Mouse (Mus musculus): ENCODE measurements around the gene Dglucy. TPM values are rescaled to one million over a fixed set of nuclear protein-coding genes. Genes with fewer than 3 reads are reported as not detected.

Dglucy gene
- polyA plus RNA-seq, 1 experiment from 2014 or later: 2.6 TPM

GRCm38 (mm10) chr12:100841211-100841792 is 62.4 kb downstream of the Dglucy start:
- Histone ChIP-seq H3K27ac (ENCODE audit: low read length) (no peak overlapping the region), H3K27me3 (ENCODE audit: control insufficient read depth, insufficient read depth, low read length) (no peaks in the 10 kb centered on the region), H3K36me3 (ENCODE audit: control insufficient read depth, insufficient read depth, low read length) (no peaks in the 10 kb centered on the region), H3K4me2 (replicated peaks; ENCODE audit: low read depth, low read length) (no peak overlapping the region), H3K9ac (replicated peaks; ENCODE audit: low read depth, low read length) (no peak overlapping the region), H3K9me3 (ENCODE audit: control insufficient read depth, low read depth, low read length) (no peaks in the 10 kb centered on the region), H3K4me1 (ENCODE audit: control insufficient read depth, insufficient read depth, low read length) (no peaks in the 10 kb centered on the region), H3K4me3 (ENCODE audit: low read depth, low read length) (no peak overlapping the region)
- peak; percentile 57; the same call in 1 of the 2 replicates for ATAC-seq (ENCODE audit: insufficient number of reproducible peaks, insufficient read depth, low FRiP score, low read depth)
- 18% methylated on average over 3 of the region's 3 CpGs for WGBS

DNA sequence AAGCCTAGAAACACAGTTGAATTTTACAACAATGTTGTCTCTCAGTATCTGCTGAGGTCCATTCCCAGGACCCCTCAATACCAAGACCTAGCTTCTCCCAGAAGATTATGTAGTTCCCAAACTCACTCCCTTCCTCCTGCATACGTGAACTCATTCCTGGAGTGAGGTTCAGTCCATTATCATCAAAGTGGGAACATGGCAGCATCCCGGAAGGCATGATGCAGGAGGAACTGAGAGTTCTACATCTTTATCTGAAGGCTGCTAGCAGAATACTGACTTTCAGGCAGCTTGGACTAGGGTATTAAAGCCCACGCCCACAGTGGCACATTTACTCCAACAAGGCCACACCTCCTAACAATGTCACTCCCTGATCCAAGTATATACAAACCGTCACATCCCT is 64.3 kb downstream of the Dglucy start:
- no peak overlapping the region for H3K27ac ChIP-seq (ENCODE audit: low read length)
- H3K9ac ChIP-seq (replicated peaks; ENCODE audit: low read depth, low read length): no peak overlapping the region

GRCm38 (mm10) chr12:100844546-100844945 is 65.7 kb downstream of the Dglucy start:
- no peaks in the 10 kb centered on the region for H3K4me1 ChIP-seq (ENCODE audit: control insufficient read depth, insufficient read depth, low read length)
- H3K4me3 ChIP-seq (ENCODE audit: low read depth, low read length): no peak overlapping the region
- no peaks in the 10 kb centered on the region for H3K9me3 ChIP-seq (ENCODE audit: control insufficient read depth, low read depth, low read length)
- H3K9ac ChIP-seq (replicated peaks; ENCODE audit: low read depth, low read length): no peak overlapping the region
- ATAC-seq (ENCODE audit: insufficient number of reproducible peaks, insufficient read depth, low FRiP score, low read depth): no peak
- no peak overlapping the region for H3K27ac ChIP-seq (ENCODE audit: low read length)
- H3K4me2 ChIP-seq (replicated peaks; ENCODE audit: low read depth, low read length): no peak overlapping the region
- no peaks in the 10 kb centered on the region for H3K36me3 ChIP-seq (ENCODE audit: control insufficient read depth, insufficient read depth, low read length)
- WGBS: 79% methylated on average over 7 of the region's 7 CpGs
- no peaks in the 10 kb centered on the region for H3K27me3 ChIP-seq (ENCODE audit: control insufficient read depth, insufficient read depth, low read length)

More for the DNA sequence above, 64.3 kb downstream of the Dglucy start:
- ATAC-seq (ENCODE audit: insufficient number of reproducible peaks, insufficient read depth, low FRiP score, low read depth): no peak
- H3K9me3 ChIP-seq (ENCODE audit: control insufficient read depth, low read depth, low read length): no peaks in the 10 kb centered on the region
- 61% methylated on average over 4 of the region's 4 CpGs for WGBS
- no peaks in the 10 kb centered on the region for H3K4me1 ChIP-seq (ENCODE audit: control insufficient read depth, insufficient read depth, low read length)
- no peak overlapping the region for H3K4me3 ChIP-seq (ENCODE audit: low read depth, low read length)
- H3K36me3 ChIP-seq (ENCODE audit: control insufficient read depth, insufficient read depth, low read length): no peaks in the 10 kb centered on the region
- H3K27me3 ChIP-seq (ENCODE audit: control insufficient read depth, insufficient read depth, low read length): no peaks in the 10 kb centered on the region
- no peak overlapping the region for H3K4me2 ChIP-seq (replicated peaks; ENCODE audit: low read depth, low read length)

DNA sequence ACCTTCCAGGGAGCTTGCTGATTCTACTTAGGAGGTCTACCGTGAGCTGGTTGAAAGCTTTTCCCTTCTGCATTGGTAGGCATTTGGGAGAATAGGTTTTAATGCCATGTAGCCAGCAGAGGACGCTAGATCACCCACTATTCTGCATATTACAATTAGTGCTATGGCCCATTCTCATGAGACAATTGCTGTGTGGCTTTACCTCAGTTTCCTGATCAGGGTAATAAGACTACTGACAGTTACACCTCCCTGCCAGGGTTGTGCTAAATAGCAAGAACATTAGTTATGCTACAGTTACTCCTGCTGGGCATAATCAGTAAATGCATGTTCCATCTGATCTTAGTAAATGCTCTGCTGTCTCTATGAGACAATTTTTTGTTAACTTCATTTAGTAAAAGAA is 67.0 kb downstream of the Dglucy start:
- Histone ChIP-seq H3K9me3 (ENCODE audit: control insufficient read depth, low read depth, low read length) (no peaks in the 10 kb centered on the region), H3K27ac (ENCODE audit: low read length) (no peak overlapping the region), H3K36me3 (ENCODE audit: control insufficient read depth, insufficient read depth, low read length) (no peaks in the 10 kb centered on the region), H3K4me3 (ENCODE audit: low read depth, low read length) (no peak overlapping the region), H3K4me2 (replicated peaks; ENCODE audit: low read depth, low read length) (no peak overlapping the region), H3K9ac (replicated peaks; ENCODE audit: low read depth, low read length) (no peak overlapping the region), H3K4me1 (ENCODE audit: control insufficient read depth, insufficient read depth, low read length) (no peaks in the 10 kb centered on the region), H3K27me3 (ENCODE audit: control insufficient read depth, insufficient read depth, low read length) (no peaks in the 10 kb centered on the region)
- ATAC-seq (ENCODE audit: insufficient number of reproducible peaks, insufficient read depth, low FRiP score, low read depth): no peak
- WGBS: 36% methylated on average over 2 of the region's 2 CpGs

DNA sequence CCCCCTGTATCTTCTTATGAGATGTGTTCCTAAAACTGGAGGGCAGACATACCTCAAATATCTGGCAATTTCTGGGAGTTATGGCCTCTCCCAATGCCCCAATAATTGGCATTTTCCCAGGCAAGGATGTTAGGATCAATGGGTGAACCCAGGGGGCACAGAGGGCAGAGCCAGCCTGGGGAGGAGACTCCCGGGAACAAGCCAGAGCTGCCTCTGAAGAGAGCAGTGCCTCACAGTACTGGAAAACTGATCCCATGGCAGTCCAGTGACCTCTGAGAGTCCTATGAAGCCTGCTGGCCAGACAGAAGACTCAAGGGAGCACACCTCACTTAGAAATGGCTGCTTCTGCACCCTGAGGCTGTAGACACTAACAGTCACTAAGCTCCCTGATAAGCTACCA is 67.7 kb downstream of the Dglucy start:
- no peaks in the 10 kb centered on the region for H3K27me3 ChIP-seq (ENCODE audit: control insufficient read depth, insufficient read depth, low read length)
- no peak overlapping the region for H3K9ac ChIP-seq (replicated peaks; ENCODE audit: low read depth, low read length)
- H3K4me2 ChIP-seq (replicated peaks; ENCODE audit: low read depth, low read length): no peak overlapping the region
- WGBS: 36% methylated on average over 1 of the region's 1 CpGs
- no peaks in the 10 kb centered on the region for H3K36me3 ChIP-seq (ENCODE audit: control insufficient read depth, insufficient read depth, low read length)
- no peaks in the 10 kb centered on the region for H3K9me3 ChIP-seq (ENCODE audit: control insufficient read depth, low read depth, low read length)
- no peak for ATAC-seq (ENCODE audit: insufficient number of reproducible peaks, insufficient read depth, low FRiP score, low read depth)
- H3K27ac ChIP-seq (ENCODE audit: low read length): no peak overlapping the region
- H3K4me3 ChIP-seq (ENCODE audit: low read depth, low read length): no peak overlapping the region
- H3K4me1 ChIP-seq (ENCODE audit: control insufficient read depth, insufficient read depth, low read length): no peaks in the 10 kb centered on the region

GRCm38 (mm10) chr12:100847437-100848080 is 68.7 kb downstream of the Dglucy start:
- WGBS: 36% methylated on average over 11 of the region's 11 CpGs
- H3K4me1 ChIP-seq (ENCODE audit: control insufficient read depth, insufficient read depth, low read length): no peaks in the 10 kb centered on the region
- H3K27ac ChIP-seq (ENCODE audit: low read length): no peak overlapping the region
- no peak overlapping the region for H3K4me2 ChIP-seq (replicated peaks; ENCODE audit: low read depth, low read length)
- H3K27me3 ChIP-seq (ENCODE audit: control insufficient read depth, insufficient read depth, low read length): no peaks in the 10 kb centered on the region
- no peak for ATAC-seq (ENCODE audit: insufficient number of reproducible peaks, insufficient read depth, low FRiP score, low read depth)
- no peaks in the 10 kb centered on the region for H3K36me3 ChIP-seq (ENCODE audit: control insufficient read depth, insufficient read depth, low read length)
- no peak overlapping the region for H3K9ac ChIP-seq (replicated peaks; ENCODE audit: low read depth, low read length)
- H3K4me3 ChIP-seq (ENCODE audit: low read depth, low read length): no peak overlapping the region
- no peaks in the 10 kb centered on the region for H3K9me3 ChIP-seq (ENCODE audit: control insufficient read depth, low read depth, low read length)

DNA sequence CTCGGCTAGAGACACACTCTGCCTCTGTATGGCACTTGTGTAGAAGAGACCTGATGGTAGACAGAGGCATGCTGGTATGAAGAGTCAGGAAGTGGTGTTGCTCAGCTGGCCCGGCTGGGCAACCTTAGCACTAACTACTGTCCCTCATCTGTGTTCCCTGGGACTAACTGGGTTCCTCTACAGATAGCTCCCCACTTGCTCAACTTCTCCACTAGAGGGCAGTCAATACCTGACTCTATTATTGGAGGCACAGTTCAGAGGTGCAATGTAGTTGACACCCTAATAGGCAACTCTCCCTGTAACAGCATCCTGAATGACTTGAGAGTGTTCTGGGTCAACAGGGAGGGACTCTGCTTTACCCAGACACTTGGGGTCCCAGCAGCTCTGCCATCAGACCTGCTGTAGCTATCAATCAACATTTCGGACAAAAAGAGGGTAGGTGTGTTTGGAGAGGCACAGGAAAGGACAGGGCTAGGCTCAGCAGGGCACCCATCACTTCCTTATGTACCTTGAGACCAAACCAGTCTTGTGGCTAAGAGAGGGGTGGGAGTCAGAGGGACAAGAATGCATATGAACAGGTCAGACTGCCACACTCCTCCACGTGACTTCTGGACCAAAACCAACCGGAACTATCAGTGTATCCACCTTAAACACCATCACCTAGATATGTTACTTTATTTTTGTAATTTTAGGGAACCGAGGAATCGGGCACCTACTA is 70.7 kb downstream of the Dglucy start:
- Histone ChIP-seq H3K27me3 (ENCODE audit: control insufficient read depth, insufficient read depth, low read length) (no peaks in the 10 kb centered on the region), H3K9ac (replicated peaks; ENCODE audit: low read depth, low read length) (no peak overlapping the region), H3K27ac (ENCODE audit: low read length) (no peak overlapping the region), H3K4me2 (replicated peaks; ENCODE audit: low read depth, low read length) (no peak overlapping the region), H3K9me3 (ENCODE audit: control insufficient read depth, low read depth, low read length) (no peaks in the 10 kb centered on the region), H3K36me3 (ENCODE audit: control insufficient read depth, insufficient read depth, low read length) (no peaks in the 10 kb centered on the region), H3K4me1 (ENCODE audit: control insufficient read depth, insufficient read depth, low read length) (no peaks in the 10 kb centered on the region), H3K4me3 (ENCODE audit: low read depth, low read length) (no peak overlapping the region)
- WGBS: 72% methylated on average over 7 of the region's 7 CpGs
- peak; percentile 72 for ATAC-seq (ENCODE audit: insufficient number of reproducible peaks, insufficient read depth, low FRiP score, low read depth)

DNA sequence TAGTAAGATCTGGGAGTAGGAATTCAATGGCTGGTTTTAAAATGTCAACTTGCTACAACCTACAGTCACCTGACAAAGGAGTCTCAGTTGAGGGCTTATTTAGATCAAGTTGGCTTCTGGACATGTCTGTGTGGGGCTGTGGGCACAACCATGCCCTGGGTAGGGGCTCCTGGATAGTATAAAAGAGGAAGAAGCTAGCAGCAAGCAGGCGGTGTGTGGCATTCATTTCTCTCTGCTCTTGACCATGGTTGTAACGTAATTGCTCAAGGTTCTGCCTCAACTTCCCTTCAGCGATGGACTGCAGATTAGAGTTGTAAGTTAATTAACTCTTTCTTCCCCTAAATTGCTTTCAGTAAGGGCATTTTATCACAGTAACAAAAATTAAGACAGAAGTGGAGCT is 73.5 kb downstream of the Dglucy start:
- Histone ChIP-seq H3K4me3 (ENCODE audit: low read depth, low read length) (no peak overlapping the region), H3K36me3 (ENCODE audit: control insufficient read depth, insufficient read depth, low read length) (no peaks in the 10 kb centered on the region), H3K27ac (ENCODE audit: low read length) (no peak overlapping the region), H3K4me1 (ENCODE audit: control insufficient read depth, insufficient read depth, low read length) (no peaks in the 10 kb centered on the region), H3K27me3 (ENCODE audit: control insufficient read depth, insufficient read depth, low read length) (no peaks in the 10 kb centered on the region), H3K9ac (replicated peaks; ENCODE audit: low read depth, low read length) (no peak overlapping the region), H3K9me3 (ENCODE audit: control insufficient read depth, low read depth, low read length) (no peaks in the 10 kb centered on the region), H3K4me2 (replicated peaks; ENCODE audit: low read depth, low read length) (no peak overlapping the region)
- ATAC-seq (ENCODE audit: insufficient number of reproducible peaks, insufficient read depth, low FRiP score, low read depth): no peak
- WGBS: 83% methylated on average over 3 of the region's 3 CpGs
